Mouse (Mus musculus): ENCODE data around the gene Cbr2. TPM values are rescaled to one million over a fixed set of nuclear protein-coding genes. Genes with fewer than 3 reads are reported as not detected.

Cbr2 gene
- polyA plus RNA-seq, 1 experiment from 2014 or later: 0.32 TPM

- ATAC-seq (replicated peaks; ENCODE audit: low FRiP score) (no peak; the same call in 1 of the 2 replicates), DNase-seq (ENCODE audit: low spot score) (peak; percentile 85)
- Histone ChIP-seq H3K36me3 (ENCODE audit: control insufficient read depth, insufficient read depth, low read length) (peaks cover 17% of the 10 kb centered on the region), H3K27ac (ENCODE audit: low read depth, low read length) (no peak overlapping the region), H3K9me3 (ENCODE audit: control insufficient read depth, low read length) (no peaks in the 10 kb centered on the region), H3K9ac (ENCODE audit: low read depth, low read length) (no peak overlapping the region; the same call in 1 of the 2 replicates), H3K4me3 (ENCODE audit: low read depth, low read length) (peak overlapping the region; percentile 62; the same call in 1 of the 2 replicates), H3K4me1 (replicated peaks; ENCODE audit: control insufficient read depth, insufficient read depth, low read length) (peaks cover 21% of the 10 kb centered on the region), H3K4me2 (peak overlapping the region; percentile 99), H3K27me3 (replicated peaks; ENCODE audit: control insufficient read depth, insufficient read depth, low read length) (peaks cover 26% of the 10 kb centered on the region)
- 13% methylated on average over 17 of the region's 17 CpGs for WGBS
Observed at GRCm38 (mm10) chr11:120720450-120720849, 11.5 kb downstream of the Cbr2 start.

- Histone ChIP-seq H3K4me3 (ENCODE audit: low read depth, low read length) (no peak overlapping the region), H3K9me3 (ENCODE audit: control insufficient read depth, low read length) (no peaks in the 10 kb centered on the region), H3K27ac (ENCODE audit: low read depth, low read length) (no peak overlapping the region), H3K27me3 (replicated peaks; ENCODE audit: control insufficient read depth, insufficient read depth, low read length) (peaks cover 26% of the 10 kb centered on the region), H3K9ac (ENCODE audit: low read depth, low read length) (no peak overlapping the region), H3K4me1 (replicated peaks; ENCODE audit: control insufficient read depth, insufficient read depth, low read length) (peaks cover 21% of the 10 kb centered on the region), H3K36me3 (ENCODE audit: control insufficient read depth, insufficient read depth, low read length) (peaks cover 19% of the 10 kb centered on the region), H3K4me2 (no peak overlapping the region)
- DNase-seq (ENCODE audit: low spot score): no peak
- ATAC-seq (replicated peaks; ENCODE audit: low FRiP score): no peak
- WGBS: 88% methylated on average over 13 of the region's 13 CpGs
Observed at GRCm38 (mm10) chr11:120719841-120720376, 12.0 kb downstream of the Cbr2 start.

- Histone ChIP-seq H3K9me3 (ENCODE audit: control insufficient read depth, low read length) (no peaks in the 10 kb centered on the region), H3K4me2 (no peak overlapping the region), H3K27me3 (replicated peaks; ENCODE audit: control insufficient read depth, insufficient read depth, low read length) (peaks cover 26% of the 10 kb centered on the region), H3K27ac (ENCODE audit: low read depth, low read length) (no peak overlapping the region), H3K36me3 (ENCODE audit: control insufficient read depth, insufficient read depth, low read length) (peaks cover 19% of the 10 kb centered on the region), H3K9ac (ENCODE audit: low read depth, low read length) (no peak overlapping the region), H3K4me3 (ENCODE audit: low read depth, low read length) (no peak overlapping the region), H3K4me1 (replicated peaks; ENCODE audit: control insufficient read depth, insufficient read depth, low read length) (peaks cover 25% of the 10 kb centered on the region)
- ATAC-seq (replicated peaks; ENCODE audit: low FRiP score) (no peak), DNase-seq (ENCODE audit: low spot score) (no peak)
- 88% methylated on average over 9 of the region's 9 CpGs for WGBS
Observed at GRCm38 (mm10) chr11:120719242-120719641, 12.7 kb downstream of the Cbr2 start.

GRCm38 (mm10) chr11:120715131-120715530, 16.8 kb downstream of the Cbr2 start:
- H3K9ac ChIP-seq (ENCODE audit: low read depth, low read length): no peak overlapping the region

GRCm38 (mm10) chr11:120714546-120714945, 17.4 kb downstream of the Cbr2 start:
- no peak for DNase-seq (ENCODE audit: low spot score)
- Histone ChIP-seq H3K4me1 (replicated peaks; ENCODE audit: control insufficient read depth, insufficient read depth, low read length) (peaks cover 11% of the 10 kb centered on the region), H3K4me3 (ENCODE audit: low read depth, low read length) (peak overlapping the region; percentile 82), H3K4me2 (peak overlapping the region; percentile 99), H3K9ac (ENCODE audit: low read depth, low read length) (peak overlapping the region; percentile 79), H3K27me3 (replicated peaks; ENCODE audit: control insufficient read depth, insufficient read depth, low read length) (no peaks in the 10 kb centered on the region), H3K9me3 (ENCODE audit: control insufficient read depth, low read length) (no peaks in the 10 kb centered on the region), H3K27ac (ENCODE audit: low read depth, low read length) (no peak overlapping the region), H3K36me3 (ENCODE audit: control insufficient read depth, insufficient read depth, low read length) (peaks cover 23% of the 10 kb centered on the region)
- 45% methylated on average over 10 of the region's 10 CpGs for whole genome bisulfite sequencing
- ATAC-seq (replicated peaks; ENCODE audit: low FRiP score): no peak

More at GRCm38 (mm10) chr11:120715131-120715530, 16.8 kb downstream of the Cbr2 start:
- H3K9me3 ChIP-seq (ENCODE audit: control insufficient read depth, low read length): no peaks in the 10 kb centered on the region
- DNase-seq (ENCODE audit: low spot score): no peak
- no peak overlapping the region for H3K27ac ChIP-seq (ENCODE audit: low read depth, low read length)
- 88% methylated on average over 9 of the region's 9 CpGs for WGBS
- peaks cover 24% of the 10 kb centered on the region for H3K36me3 ChIP-seq (ENCODE audit: control insufficient read depth, insufficient read depth, low read length)
- H3K27me3 ChIP-seq (replicated peaks; ENCODE audit: control insufficient read depth, insufficient read depth, low read length): no peaks in the 10 kb centered on the region
- H3K4me3 ChIP-seq (ENCODE audit: low read depth, low read length): no peak overlapping the region
- ATAC-seq (replicated peaks; ENCODE audit: low FRiP score): no peak
- peaks cover 11% of the 10 kb centered on the region for H3K4me1 ChIP-seq (replicated peaks; ENCODE audit: control insufficient read depth, insufficient read depth, low read length)
- H3K4me2 ChIP-seq: peak overlapping the region; percentile 99

- peaks cover 24% of the 10 kb centered on the region for H3K36me3 ChIP-seq (ENCODE audit: control insufficient read depth, insufficient read depth, low read length)
- H3K4me3 ChIP-seq (ENCODE audit: low read depth, low read length): peak within 1 kb of the TSS; percentile 82
- peak within 1 kb of the TSS; percentile 99 for H3K4me2 ChIP-seq
- DNase-seq (ENCODE audit: low spot score): peak; percentile 94
- 5% methylated on average over 53 of the region's 53 CpGs for WGBS
- peaks cover 11% of the 10 kb centered on the region for H3K4me1 ChIP-seq (replicated peaks; ENCODE audit: control insufficient read depth, insufficient read depth, low read length)
- no peaks in the 10 kb centered on the region for H3K27me3 ChIP-seq (replicated peaks; ENCODE audit: control insufficient read depth, insufficient read depth, low read length)
- peak within 1 kb of the TSS; percentile 62 for H3K27ac ChIP-seq (ENCODE audit: low read depth, low read length)
- no peaks in the 10 kb centered on the region for H3K9me3 ChIP-seq (ENCODE audit: control insufficient read depth, low read length)
- peak; percentile 96 for ATAC-seq (replicated peaks; ENCODE audit: low FRiP score)
- H3K9ac ChIP-seq (ENCODE audit: low read depth, low read length): peak within 1 kb of the TSS; percentile 84
Observed at GRCm38 (mm10) chr11:120713580-120714518, 18.1 kb downstream of the Cbr2 start, which contains the start of the genes Cenpx and Lrrc45. Cenpx (minus strand) TSS chr11:120713738. Lrrc45 (plus strand) TSS chr11:120713925.

- H3K4me3 ChIP-seq (ENCODE audit: low read depth, low read length): peak overlapping the region; percentile 82
- ATAC-seq (replicated peaks; ENCODE audit: low FRiP score) (peak; percentile 49), DNase-seq (ENCODE audit: low spot score) (peak; percentile 78)
- peak overlapping the region; percentile 99 for H3K4me2 ChIP-seq
- peak overlapping the region; percentile 62 for H3K27ac ChIP-seq (ENCODE audit: low read depth, low read length)
- H3K36me3 ChIP-seq (ENCODE audit: control insufficient read depth, insufficient read depth, low read length): peaks cover 24% of the 10 kb centered on the region
- WGBS: under 1% methylated on average over 38 of the region's 38 CpGs
- H3K9me3 ChIP-seq (ENCODE audit: control insufficient read depth, low read length): no peaks in the 10 kb centered on the region
- peaks cover 11% of the 10 kb centered on the region for H3K4me1 ChIP-seq (replicated peaks; ENCODE audit: control insufficient read depth, insufficient read depth, low read length)
- peak overlapping the region; percentile 84 for H3K9ac ChIP-seq (ENCODE audit: low read depth, low read length)
- no peaks in the 10 kb centered on the region for H3K27me3 ChIP-seq (replicated peaks; ENCODE audit: control insufficient read depth, insufficient read depth, low read length)
Observed at GRCm38 (mm10) chr11:120712771-120713568, 18.9 kb downstream of the Cbr2 start.

- ATAC-seq (replicated peaks; ENCODE audit: low FRiP score) (no peak), DNase-seq (ENCODE audit: low spot score) (no peak)
- Histone ChIP-seq H3K4me2 (peak overlapping the region; percentile 99), H3K9ac (ENCODE audit: low read depth, low read length) (peak overlapping the region; percentile 84), H3K27me3 (replicated peaks; ENCODE audit: control insufficient read depth, insufficient read depth, low read length) (no peaks in the 10 kb centered on the region), H3K27ac (ENCODE audit: low read depth, low read length) (no peak overlapping the region), H3K4me3 (ENCODE audit: low read depth, low read length) (peak overlapping the region; percentile 82), H3K36me3 (ENCODE audit: control insufficient read depth, insufficient read depth, low read length) (peaks cover 17% of the 10 kb centered on the region; the same call in 1 of the 2 replicates), H3K9me3 (ENCODE audit: control insufficient read depth, low read length) (no peaks in the 10 kb centered on the region), H3K4me1 (replicated peaks; ENCODE audit: control insufficient read depth, insufficient read depth, low read length) (peaks cover 13% of the 10 kb centered on the region)
- 61% methylated on average over 8 of the region's 8 CpGs for WGBS
Observed at GRCm38 (mm10) chr11:120711980-120712604, 19.8 kb downstream of the Cbr2 start.

Measured in liver, embryonic 11.5 days (tissue).